ENCODE assay signal across 8 mouse cellular contexts in the genomic region with DNA sequence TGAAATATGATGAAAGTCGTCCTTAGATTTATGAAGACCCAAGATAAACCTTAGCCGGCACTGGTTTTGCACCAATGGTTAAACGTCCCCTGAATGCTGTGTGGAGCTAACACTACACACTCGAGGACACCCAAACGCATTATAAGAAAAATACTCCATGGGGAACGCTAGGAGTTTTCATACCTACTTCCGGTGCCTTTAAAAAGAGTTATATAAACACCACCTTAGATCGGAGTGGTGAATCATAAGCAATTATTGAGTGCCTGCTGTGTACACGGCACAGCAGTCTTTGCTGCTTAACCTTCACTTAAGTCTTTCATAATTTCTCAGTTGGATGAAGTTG. TPM values are rescaled to one million over a fixed set of nuclear protein-coding genes. Genes with fewer than 3 reads are reported as not detected.
DNase-seq lines count a peak whose midpoint lies in the region; ATAC-seq and TF ChIP-seq lines count a peak whose summit lies in the region.

No protein-coding gene starts in this region.

- no peak; the same call in 1 of the 2 replicates for TF ChIP-seq CTCF in left cerebral cortex, adult 2 months (IDR thresholded peaks at IDR 0.05)

- no peak for ATAC-seq in embryonic facial prominence, embryonic 11.5 days (replicated peaks; ENCODE audit: insufficient number of reproducible peaks, low FRiP score, low TSS enrichment, low read depth)
- ATAC-seq in intestine, embryonic 16.5 days = no peak
- no peak for ATAC-seq in neural tube, embryonic 13.5 days (ENCODE audit: low read depth)

- peak overlapping the region; percentile 90 for H3K4me3 ChIP-seq in left cerebral cortex, adult 2 months
- H3K4me3 ChIP-seq in embryonic facial prominence, embryonic 11.5 days (ENCODE audit: low read depth, low read length) = peak overlapping the region; percentile 98
- H3K4me3 ChIP-seq in intestine, embryonic 16.5 days (ENCODE audit: low read length) = peak overlapping the region; percentile 93
- peak overlapping the region; percentile 98 for H3K4me3 ChIP-seq in neural tube, embryonic 13.5 days

- H3K9ac ChIP-seq in embryonic facial prominence, embryonic 11.5 days (replicated peaks; ENCODE audit: low read length) = peak overlapping the region; percentile 100
- peak overlapping the region; percentile 99 for H3K9ac ChIP-seq in intestine, embryonic 16.5 days (ENCODE audit: low read depth, low read length)
- H3K9ac ChIP-seq in neural tube, embryonic 13.5 days = peak overlapping the region; percentile 100

- intact Hi-C loops in left cerebral cortex, adult 2 months (cut with DNase I) = loop anchor here (10.0 kb wide), 1 partner anchor 529 kb away; no protein-coding TSS in a partner anchor

- 8% methylated on average over 9 of the region's 9 CpGs for WGBS in embryonic facial prominence, embryonic 11.5 days
- WGBS in intestine, embryonic 16.5 days = 5% methylated on average over 9 of the region's 9 CpGs
- 9% methylated on average over 9 of the region's 9 CpGs for WGBS in neural tube, embryonic 13.5 days

- peak overlapping the region; percentile 88 for H3K27ac ChIP-seq in left cerebral cortex, adult 2 months
- peak overlapping the region; percentile 100 for H3K27ac ChIP-seq in embryonic facial prominence, embryonic 11.5 days (replicated peaks; ENCODE audit: low read depth, low read length)
- peak overlapping the region; percentile 100 for H3K27ac ChIP-seq in intestine, embryonic 16.5 days (ENCODE audit: low read length)
- H3K27ac ChIP-seq in neural tube, embryonic 13.5 days (replicated peaks) = peak overlapping the region; percentile 100

- no peaks in the 10 kb centered on the region for H3K27me3 ChIP-seq in embryonic facial prominence, embryonic 11.5 days (ENCODE audit: control insufficient read depth, insufficient read depth, low read length)
- no peaks in the 10 kb centered on the region for H3K27me3 ChIP-seq in intestine, embryonic 16.5 days (replicated peaks; ENCODE audit: control insufficient read depth, insufficient read depth, low read length)
- peaks cover under 1% of the 10 kb centered on the region; the same call in 1 of the 2 replicates for H3K27me3 ChIP-seq in neural tube, embryonic 13.5 days

- DNase-seq in left cerebral cortex, adult 2 months (ENCODE audit: extremely low spot score in 1 of 2, low spot score in 2 of 2) = no peak
- DNase-seq in left cerebral cortex, adult 8-10 months (ENCODE audit: low spot score in 2 of 2) = no peak
- DNase-seq in embryonic facial prominence, embryonic 11.5 days (ENCODE audit: low spot score) = no peak
- no peak for DNase-seq in left cerebral cortex, adult 18-20 months (ENCODE audit: low spot score in 2 of 2)
- no peak for DNase-seq in urinary bladder, postnatal 25 days (ENCODE audit: low spot score)
- DNase-seq in right cerebral cortex, postnatal 14 days = no peak

- no peaks in the 10 kb centered on the region for H3K36me3 ChIP-seq in embryonic facial prominence, embryonic 11.5 days (replicated peaks; ENCODE audit: control insufficient read depth, insufficient read depth, low read depth, low read length)
- H3K36me3 ChIP-seq in intestine, embryonic 16.5 days (ENCODE audit: control insufficient read depth, insufficient read depth, low read length) = no peaks in the 10 kb centered on the region
- H3K36me3 ChIP-seq in neural tube, embryonic 13.5 days = no peaks in the 10 kb centered on the region

- H3K4me2 ChIP-seq in embryonic facial prominence, embryonic 11.5 days (ENCODE audit: low read depth, low read length) = peak overlapping the region; percentile 61
- H3K4me2 ChIP-seq in intestine, embryonic 16.5 days (ENCODE audit: low read depth, low read length) = peak overlapping the region; percentile 73
- H3K4me2 ChIP-seq in neural tube, embryonic 13.5 days = peak overlapping the region; percentile 69

- no peaks in the 10 kb centered on the region for H3K4me1 ChIP-seq in embryonic facial prominence, embryonic 11.5 days (ENCODE audit: control insufficient read depth, insufficient read depth, low read length)
- H3K4me1 ChIP-seq in intestine, embryonic 16.5 days (ENCODE audit: control insufficient read depth, insufficient read depth, low read length) = peaks cover 8% of the 10 kb centered on the region
- peaks cover 37% of the 10 kb centered on the region for H3K4me1 ChIP-seq in neural tube, embryonic 13.5 days (replicated peaks)

- no peaks in the 10 kb centered on the region for H3K9me3 ChIP-seq in embryonic facial prominence, embryonic 11.5 days (replicated peaks; ENCODE audit: control insufficient read depth, low read length)
- no peaks in the 10 kb centered on the region for H3K9me3 ChIP-seq in intestine, embryonic 16.5 days (ENCODE audit: control insufficient read depth, low read length)
- no peaks in the 10 kb centered on the region for H3K9me3 ChIP-seq in neural tube, embryonic 13.5 days

RNA-seq across cellular contexts. Expression of a gene that starts 0.7 kb away (rescaled TPM):
- total RNA-seq in left cerebral cortex, adult 2 months (2021) = 10 to 100 TPM; 81.4 to 86.1 TPM
- total RNA-seq in left cerebral cortex, adult 8-10 months (2022) = 10 to 100 TPM; 70.1 to 83.9 (median 72.5) TPM
- polyA plus RNA-seq in embryonic facial prominence, embryonic 11.5 days (2014; fragmentation: Nextera tagmentation; extraction: Ambion mirVana) = 12.5 and 12.9 TPM in 2 replicates
- 5.8 and 6.5 TPM in 2 replicates for polyA plus RNA-seq in intestine, embryonic 16.5 days (2015; fragmentation: Nextera tagmentation; extraction: Ambion mirVana)
- polyA plus RNA-seq in neural tube, embryonic 13.5 days (2015; fragmentation: Nextera tagmentation; extraction: Ambion mirVana) = 14.1 and 14.4 TPM in 2 replicates
- total RNA-seq in left cerebral cortex, adult 18-20 months (2021) = 10 to 100 TPM; 72.6 to 72.7 TPM
